Mouse (Mus musculus): ENCODE measurements around the gene Rasgef1c.

The Rasgef1c gene

GRCm38 (mm10) chr11:50008231-50008630 lies 106.6 kb downstream of the Rasgef1c start:
- DNase-seq (ENCODE audit: low read depth, low spot score), result no peak
- no peaks in the 10 kb centered on the region for H3K27me3 ChIP-seq (ENCODE audit: control insufficient read depth, insufficient read depth, low read length, poor library complexity, severe bottlenecking)
- no peaks in the 10 kb centered on the region; the same call in 1 of the 2 replicates for H3K36me3 ChIP-seq (ENCODE audit: control insufficient read depth, insufficient read depth, low read length, poor library complexity, severe bottlenecking)

- DNase-seq (ENCODE audit: low read depth, low spot score), result no peak
- Histone ChIP-seq H3K36me3 (ENCODE audit: control insufficient read depth, insufficient read depth, low read length, poor library complexity, severe bottlenecking) (no peaks in the 10 kb centered on the region; the same call in 1 of the 2 replicates), H3K27me3 (ENCODE audit: control insufficient read depth, insufficient read depth, low read length, poor library complexity, severe bottlenecking) (no peaks in the 10 kb centered on the region)
Observed at GRCm38 (mm10) chr11:50013016-50013415, 111.4 kb downstream of the Rasgef1c start.

GRCm38 (mm10) chr11:50016503-50016902 lies 114.9 kb downstream of the Rasgef1c start:
- H3K36me3 ChIP-seq (ENCODE audit: control insufficient read depth, insufficient read depth, low read length, poor library complexity, severe bottlenecking), result no peaks in the 10 kb centered on the region; the same call in 1 of the 2 replicates
- no peak for DNase-seq (ENCODE audit: low read depth, low spot score)
- H3K27me3 ChIP-seq (ENCODE audit: control insufficient read depth, insufficient read depth, low read length, poor library complexity, severe bottlenecking), result no peaks in the 10 kb centered on the region

- Histone ChIP-seq H3K27me3 (ENCODE audit: control insufficient read depth, insufficient read depth, low read length, poor library complexity, severe bottlenecking) (no peaks in the 10 kb centered on the region), H3K36me3 (ENCODE audit: control insufficient read depth, insufficient read depth, low read length, poor library complexity, severe bottlenecking) (no peaks in the 10 kb centered on the region)
- DNase-seq (ENCODE audit: low read depth, low spot score), result no peak
Observed at GRCm38 (mm10) chr11:50017511-50017910, 115.9 kb downstream of the Rasgef1c start.

GRCm38 (mm10) chr11:50018848-50019247 lies 117.2 kb downstream of the Rasgef1c start:
- DNase-seq (ENCODE audit: low read depth, low spot score), result peak; percentile 31
- Histone ChIP-seq H3K36me3 (ENCODE audit: control insufficient read depth, insufficient read depth, low read length, poor library complexity, severe bottlenecking) (no peaks in the 10 kb centered on the region), H3K27me3 (ENCODE audit: control insufficient read depth, insufficient read depth, low read length, poor library complexity, severe bottlenecking) (no peaks in the 10 kb centered on the region)

- no peaks in the 10 kb centered on the region for H3K36me3 ChIP-seq (ENCODE audit: control insufficient read depth, insufficient read depth, low read length, poor library complexity, severe bottlenecking)
- DNase-seq (ENCODE audit: low read depth, low spot score), result no peak
Observed at GRCm38 (mm10) chr11:50022085-50022484, 120.5 kb downstream of the Rasgef1c start.

GRCm38 (mm10) chr11:50024445-50024832 lies 122.8 kb downstream of the Rasgef1c start:
- Histone ChIP-seq H3K36me3 (ENCODE audit: control insufficient read depth, insufficient read depth, low read length, poor library complexity, severe bottlenecking) (no peaks in the 10 kb centered on the region), H3K27me3 (ENCODE audit: control insufficient read depth, insufficient read depth, low read length, poor library complexity, severe bottlenecking) (no peaks in the 10 kb centered on the region)
- DNase-seq (ENCODE audit: low read depth, low spot score), result peak; percentile 72

More at GRCm38 (mm10) chr11:50022085-50022484, 120.5 kb downstream of the Rasgef1c start:
- no peaks in the 10 kb centered on the region for H3K27me3 ChIP-seq (ENCODE audit: control insufficient read depth, insufficient read depth, low read length, poor library complexity, severe bottlenecking)

GRCm38 (mm10) chr11:50024833-50025720 lies 123.4 kb downstream of the Rasgef1c start, which contains the start of gene Rnf130:
TSS of gene Rnf130 (plus strand) at chr11:50025346.
- no peaks in the 10 kb centered on the region for H3K27me3 ChIP-seq (ENCODE audit: control insufficient read depth, insufficient read depth, low read length, poor library complexity, severe bottlenecking)
- H3K36me3 ChIP-seq (ENCODE audit: control insufficient read depth, insufficient read depth, low read length, poor library complexity, severe bottlenecking), result no peaks in the 10 kb centered on the region
- peak; percentile 95 for DNase-seq (ENCODE audit: low read depth, low spot score)

GRCm38 (mm10) chr11:50025721-50026520 lies 124.3 kb downstream of the Rasgef1c start:
- DNase-seq (ENCODE audit: low read depth, low spot score), result no peak

GRCm38 (mm10) chr11:50026521-50027090 lies 125.0 kb downstream of the Rasgef1c start:
- H3K36me3 ChIP-seq (ENCODE audit: control insufficient read depth, insufficient read depth, low read length, poor library complexity, severe bottlenecking), result no peaks in the 10 kb centered on the region
- no peak for DNase-seq (ENCODE audit: low read depth, low spot score)
- no peaks in the 10 kb centered on the region for H3K27me3 ChIP-seq (ENCODE audit: control insufficient read depth, insufficient read depth, low read length, poor library complexity, severe bottlenecking)

More at GRCm38 (mm10) chr11:50025721-50026520, 124.3 kb downstream of the Rasgef1c start:
- Histone ChIP-seq H3K36me3 (ENCODE audit: control insufficient read depth, insufficient read depth, low read length, poor library complexity, severe bottlenecking) (no peaks in the 10 kb centered on the region), H3K27me3 (ENCODE audit: control insufficient read depth, insufficient read depth, low read length, poor library complexity, severe bottlenecking) (no peaks in the 10 kb centered on the region)

GRCm38 (mm10) chr11:50028416-50028815 lies 126.8 kb downstream of the Rasgef1c start:
- no peak for DNase-seq (ENCODE audit: low read depth, low spot score)
- Histone ChIP-seq H3K36me3 (ENCODE audit: control insufficient read depth, insufficient read depth, low read length, poor library complexity, severe bottlenecking) (no peaks in the 10 kb centered on the region), H3K27me3 (ENCODE audit: control insufficient read depth, insufficient read depth, low read length, poor library complexity, severe bottlenecking) (no peaks in the 10 kb centered on the region)
